Mouse (Mus musculus) adipocyte (in vitro differentiated cells): ENCODE data around the gene Pax5.
A peak's percentile ranks its signal among the peaks of the same experiment; 100 is the strongest.
"Not testable (repeated sequence)": the region's sequence is repeated elsewhere in the genome, so short reads cannot be mapped to it uniquely, and the experiment has no call there.

Experiments used
- DNase-seq: peaks from one replicate; pipeline ENCODE4 v3.0.0-alpha.2; 2016; ENCODE audit warnings: low spot score

Pax5 gene

GRCm38 (mm10) chr4:44709740-44710700, at the start of gene Pax5:
Gene Pax5, minus strand, starts transcription at chr4:44710487.
- no peak for DNase-seq

GRCm38 (mm10) chr4:44757131-44757530, 46.8 kb upstream of the Pax5 start:
- DNase-seq = not testable (repeated sequence)

DNA sequence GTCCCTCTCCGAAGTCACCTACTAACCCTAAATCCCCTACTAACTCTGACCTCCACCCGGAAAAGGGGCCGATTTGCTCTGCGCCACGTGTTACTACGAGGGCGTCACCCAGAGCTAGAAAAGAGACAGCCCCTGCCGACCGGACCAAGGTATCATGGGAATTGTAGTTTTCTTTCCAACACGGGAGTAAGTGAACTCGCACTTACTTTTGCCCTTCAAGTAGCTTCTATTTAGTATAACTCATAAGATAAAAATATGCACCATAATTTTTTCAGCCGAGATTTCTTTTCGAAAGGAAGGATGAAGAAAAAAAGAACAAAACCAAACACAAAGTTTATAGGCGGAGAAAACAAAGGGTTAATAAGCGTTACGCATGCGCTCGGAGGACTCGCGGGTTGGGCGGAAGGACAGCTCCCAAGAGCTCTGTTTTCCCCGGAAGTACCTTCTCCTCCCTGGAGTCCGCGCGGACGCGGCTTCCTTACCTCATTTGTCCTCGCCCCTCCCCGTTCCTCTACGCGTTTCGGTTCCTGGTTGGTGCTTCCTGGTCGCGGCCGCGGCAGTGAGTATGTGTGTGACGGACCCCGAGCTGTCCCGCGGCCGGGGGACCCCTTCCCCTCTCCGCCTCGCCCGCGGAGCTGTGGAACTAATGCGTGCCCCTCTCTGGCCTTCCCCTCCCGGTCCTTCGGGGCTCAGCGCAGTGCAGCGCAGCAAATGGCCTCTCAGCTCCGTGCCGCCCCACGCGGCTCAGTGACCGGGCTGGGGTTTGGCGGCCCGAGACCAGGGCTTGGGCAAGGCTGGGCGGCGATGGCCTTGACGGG, 46.1 kb upstream of the Pax5 start:
- peak; percentile 97 for DNase-seq

GRCm38 (mm10) chr4:44755553-44756133, 45.4 kb upstream of the Pax5 start, which contains the start of gene Zcchc7:
Gene Zcchc7, plus strand, starts transcription at chr4:44755877.
- DNase-seq = no peak

DNA sequence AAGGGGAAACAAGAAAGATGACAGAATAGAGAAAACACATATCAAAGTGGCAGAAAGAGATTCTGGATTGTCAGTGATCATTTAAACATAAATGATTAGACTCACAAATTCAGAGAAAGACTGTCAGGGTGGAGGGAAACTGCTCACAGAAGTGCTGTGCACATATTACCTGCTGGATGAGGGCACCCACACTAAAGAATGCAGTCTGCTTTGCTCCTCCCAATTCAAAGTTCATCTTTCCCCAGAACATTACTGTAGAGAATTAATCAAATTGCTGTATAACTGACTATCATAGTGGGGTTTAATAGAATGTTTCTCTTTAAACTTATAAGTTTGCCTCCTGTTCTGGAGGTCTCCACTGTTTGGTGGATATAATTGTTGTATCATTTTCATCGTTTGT, 30.2 kb upstream of the Pax5 start:
- DNase-seq = no peak

DNA sequence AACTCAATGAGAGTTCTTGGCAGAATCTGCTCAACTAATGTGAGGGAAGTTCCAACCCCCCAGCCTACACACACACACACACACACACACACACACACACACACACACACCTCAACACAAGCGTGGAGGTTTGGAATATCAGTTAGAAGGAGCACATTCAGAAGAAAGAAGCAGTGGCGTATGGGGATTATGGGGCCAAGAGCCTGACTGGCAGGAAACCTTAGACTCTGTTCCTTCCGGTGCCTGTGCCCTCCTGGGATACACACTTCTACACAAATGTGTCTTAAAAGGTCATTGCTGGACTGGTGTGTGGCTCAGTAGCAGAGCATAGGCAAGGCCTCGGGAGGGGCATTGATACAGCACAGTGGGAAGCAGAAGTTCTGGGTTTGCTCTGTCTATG, 10.9 kb upstream of the Pax5 start:
- no peak for DNase-seq

DNA sequence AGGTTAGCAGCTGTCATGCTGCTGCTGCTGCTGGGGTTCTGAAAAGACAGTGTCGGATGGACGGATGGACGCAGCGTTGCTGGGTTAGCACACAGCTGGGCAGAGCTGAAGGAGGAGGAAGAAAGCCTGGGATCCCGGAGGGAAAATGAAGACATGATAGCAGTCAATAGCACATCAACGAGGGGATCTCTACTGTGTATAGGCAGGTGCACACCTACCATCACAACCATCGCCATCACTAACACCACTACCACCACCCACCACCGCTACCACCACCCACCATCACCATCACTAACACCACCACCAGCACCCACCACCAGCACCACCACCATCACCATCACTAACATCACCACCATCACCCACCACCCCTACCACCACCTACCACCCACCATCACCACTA, 9.8 kb upstream of the Pax5 start:
- DNase-seq = no peak

DNA sequence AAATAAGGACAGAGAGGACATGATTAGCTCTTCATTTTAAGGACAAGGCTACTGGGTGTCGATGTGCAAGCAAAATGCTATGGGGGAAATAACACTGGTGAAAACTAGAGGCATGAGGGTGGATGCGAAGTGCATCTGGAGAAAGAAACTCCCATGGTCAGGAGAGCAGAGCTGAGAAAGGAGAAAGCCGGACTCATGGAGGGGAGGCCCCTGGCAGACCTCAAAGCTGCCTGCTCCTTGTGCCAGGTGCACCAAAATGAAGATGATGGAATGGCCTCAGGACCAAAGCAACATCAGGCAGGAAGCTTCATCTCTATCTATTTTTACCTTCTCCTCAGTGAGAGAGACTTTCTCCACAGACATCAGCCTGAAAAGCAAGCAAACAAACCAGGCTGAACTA, 7.4 kb upstream of the Pax5 start:
- no peak for DNase-seq

DNA sequence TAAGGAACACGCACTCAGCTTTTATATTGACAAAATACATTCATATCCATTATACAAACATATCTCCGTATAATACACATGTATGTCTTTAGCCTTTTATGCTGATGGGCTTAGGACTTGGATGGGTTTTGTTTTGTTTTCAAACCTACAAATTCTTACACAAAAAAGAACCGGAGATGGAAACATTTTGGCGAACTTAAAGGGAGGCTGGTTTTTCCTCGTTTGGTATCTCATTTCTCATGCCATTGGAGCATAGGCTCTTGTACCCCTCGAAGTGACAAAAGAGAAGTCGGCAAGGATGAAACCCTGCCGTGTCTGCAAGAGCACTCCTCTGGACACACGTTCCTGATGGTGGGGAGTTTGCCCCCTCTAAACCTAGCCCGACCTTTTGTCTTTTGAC, 6.1 kb upstream of the Pax5 start:
- DNase-seq = no peak

- DNase-seq = no peak
Measured at GRCm38 (mm10) chr4:44715621-44716160, 5.4 kb upstream of the Pax5 start.

- no peak for DNase-seq
Measured at GRCm38 (mm10) chr4:44714111-44714621, 3.9 kb upstream of the Pax5 start.

DNA sequence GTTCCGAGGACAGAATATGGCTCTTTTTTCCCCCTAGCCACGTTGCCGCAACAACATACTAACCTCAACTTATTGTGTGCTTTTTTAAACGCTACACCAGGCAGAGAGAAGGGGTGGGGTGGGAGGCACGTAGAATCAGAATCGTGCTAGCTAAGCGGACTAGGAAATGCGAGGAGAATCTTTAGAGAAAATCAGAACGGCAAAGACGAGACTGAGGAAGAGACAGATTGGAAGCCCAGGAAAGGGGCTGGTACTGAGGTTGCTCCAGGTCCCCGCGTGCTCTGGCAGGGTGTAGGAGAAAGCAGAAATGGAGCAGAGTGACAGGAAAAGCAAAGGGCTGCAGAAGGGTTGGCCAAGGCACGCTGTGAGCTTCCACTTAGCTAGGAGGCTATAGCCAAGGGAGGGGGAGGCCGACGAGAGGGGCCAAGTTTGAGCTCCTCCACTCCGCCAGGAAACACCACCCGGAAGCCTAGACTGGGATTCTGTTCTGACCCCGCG, 3.3 kb upstream of the Pax5 start:
- no peak for DNase-seq

GRCm38 (mm10) chr4:44712786-44713553, 2.7 kb upstream of the Pax5 start:
- no peak for DNase-seq

DNA sequence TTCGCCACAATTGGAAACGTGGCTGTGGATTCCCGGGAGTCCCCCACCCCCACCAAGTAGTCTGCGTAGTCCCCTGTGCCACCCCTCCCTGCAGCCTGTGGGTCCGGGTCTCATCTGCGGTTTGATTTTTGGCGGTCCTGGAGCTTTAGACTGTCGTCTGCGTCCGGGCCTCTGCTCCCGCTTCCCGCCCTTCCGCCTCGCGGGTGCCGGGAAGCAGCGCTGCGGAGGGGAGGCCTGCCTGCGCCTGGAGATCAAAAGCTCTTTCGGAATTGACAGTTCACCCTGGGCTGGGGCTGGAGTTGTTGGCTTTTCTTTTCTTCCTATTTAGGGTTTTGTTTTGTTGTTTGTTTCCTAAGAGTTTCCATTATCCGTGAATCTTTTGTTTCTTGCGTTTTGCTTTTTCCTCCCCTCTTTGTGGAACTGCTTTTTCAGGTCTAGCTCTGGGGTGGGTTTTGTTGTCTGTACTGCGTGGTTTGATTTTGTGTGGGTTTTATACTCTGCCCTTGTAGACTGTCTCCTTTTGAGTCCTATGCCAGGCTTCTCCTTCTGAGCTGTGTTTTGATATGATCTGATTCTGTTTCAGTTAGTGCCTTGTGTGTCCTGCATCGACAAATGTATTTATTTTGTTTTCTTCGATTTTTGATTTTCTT, 1.9 kb upstream of the Pax5 start:
- DNase-seq = no peak

- no peak for DNase-seq
Measured at GRCm38 (mm10) chr4:44711136-44711900, 1.0 kb upstream of the Pax5 start.

DNA sequence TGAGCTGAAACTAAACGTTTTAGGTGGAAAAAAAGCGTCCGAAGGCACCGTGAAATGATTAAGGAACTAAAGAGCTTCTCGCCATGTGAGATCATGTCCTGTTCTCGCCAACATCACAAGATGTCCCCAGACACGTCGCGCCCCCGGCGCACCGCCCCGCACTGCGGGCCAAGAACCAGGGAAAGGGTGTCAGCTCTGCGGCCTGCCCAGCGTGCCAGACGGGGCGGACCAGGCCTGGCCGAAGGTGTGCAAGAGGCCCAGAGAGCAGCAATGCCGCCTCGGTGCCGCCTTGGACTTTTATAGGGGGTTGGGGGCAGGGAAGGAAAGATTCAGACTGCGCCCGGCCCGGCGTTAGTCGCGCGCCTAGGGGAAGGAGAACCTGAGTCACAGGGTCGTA, 412 bp upstream of the Pax5 start:
- DNase-seq = no peak

DNA sequence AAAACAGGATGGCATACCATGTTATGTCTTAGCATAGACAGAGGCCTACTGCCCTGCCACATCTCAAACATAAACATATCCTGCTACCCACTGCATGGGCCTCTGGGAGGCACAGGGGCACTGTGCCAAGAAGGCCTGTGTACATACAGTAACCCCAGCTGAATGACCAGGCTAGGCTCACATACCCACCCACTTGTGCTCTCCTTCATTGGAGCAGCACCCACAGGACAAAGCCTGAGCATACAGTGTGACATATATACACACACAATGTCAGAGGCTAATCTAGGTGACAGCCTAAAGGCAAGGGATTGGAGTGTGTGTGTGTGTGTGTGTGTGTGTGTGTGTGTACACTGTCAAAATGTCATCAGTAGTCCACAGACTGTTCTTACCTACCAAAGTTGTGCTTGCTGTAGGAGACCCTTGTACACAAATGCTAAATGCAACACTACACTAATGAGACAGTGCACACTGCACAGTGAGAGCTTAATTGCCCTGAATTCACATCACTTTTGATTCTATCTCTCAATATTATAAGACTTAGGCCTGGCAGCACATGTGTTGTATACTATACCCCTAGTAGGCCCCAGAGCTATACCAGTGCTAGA, 1.1 kb downstream of the Pax5 start:
- no peak for DNase-seq

DNA sequence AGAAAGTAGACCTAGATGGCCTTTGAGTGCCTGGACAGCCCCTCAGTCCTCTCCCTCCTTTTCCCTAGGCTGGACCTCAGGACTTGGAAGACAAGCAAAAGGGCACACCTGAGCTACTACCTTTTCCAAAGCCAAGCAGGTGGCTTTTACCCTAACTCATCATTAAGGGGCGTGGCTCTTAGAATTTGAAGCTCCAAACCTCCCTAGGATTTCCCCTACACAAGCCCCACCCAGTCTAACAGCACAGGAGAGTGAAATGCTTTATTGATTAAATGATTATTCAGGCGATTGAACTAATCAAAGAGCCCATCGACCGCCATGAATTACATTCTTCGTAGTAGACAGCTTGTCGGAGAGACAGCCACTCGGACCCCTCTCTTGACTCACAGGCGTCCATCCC, 2.0 kb downstream of the Pax5 start:
- no peak for DNase-seq

GRCm38 (mm10) chr4:44706865-44707264, 3.4 kb downstream of the Pax5 start:
- DNase-seq = no peak
